Mouse (Mus musculus): Measurements from ENCODE around the gene Gm281. TPM values are rescaled to one million over a fixed set of nuclear protein-coding genes. Genes with fewer than 3 reads are reported as not detected.

Gene Gm281
- polyA plus RNA-seq, 1 experiment from 2014 or later: not detected

- Histone ChIP-seq H3K36me3 (replicated peaks; ENCODE audit: insufficient read depth, low read length) (no peaks in the 10 kb centered on the region), H3K4me2 (ENCODE audit: low read depth, low read length) (no peak overlapping the region), H3K27ac (ENCODE audit: low read depth) (no peak overlapping the region), H3K4me1 (ENCODE audit: insufficient read depth) (no peaks in the 10 kb centered on the region), H3K4me3 (ENCODE audit: low read depth, low read length) (no peak overlapping the region), H3K9ac (replicated peaks) (no peak overlapping the region), H3K9me3 (ENCODE audit: low read length) (no peaks in the 10 kb centered on the region), H3K27me3 (ENCODE audit: insufficient read depth, low read length) (no peaks in the 10 kb centered on the region)
- 77% methylated on average over 1 of the region's 1 CpGs for WGBS (ENCODE audit: insufficient replicate concordance)
- no peak for DNase-seq
- TF ChIP-seq EP300 (IDR thresholded peaks at IDR 0.05; ENCODE audit: low read depth): no peak
- no peak for TF ChIP-seq CTCF (IDR thresholded peaks at IDR 0.05; ENCODE audit: low read depth)
- no peak for ATAC-seq
Observed at GRCm38 (mm10) chr14:13906461-13906860, 7.8 kb downstream of the Gm281 start.

- DNase-seq: peak; percentile 24
- Histone ChIP-seq H3K36me3 (replicated peaks; ENCODE audit: insufficient read depth, low read length) (no peaks in the 10 kb centered on the region), H3K4me3 (ENCODE audit: low read depth, low read length) (peak overlapping the region; percentile 39), H3K9ac (replicated peaks) (0 out of 2 replicates have a peak overlapping the region, but pooled peaks have one; percentile 3), H3K27ac (ENCODE audit: low read depth) (no peak overlapping the region), H3K4me2 (ENCODE audit: low read depth, low read length) (peak overlapping the region; percentile 75), H3K4me1 (ENCODE audit: insufficient read depth) (no peaks in the 10 kb centered on the region), H3K9me3 (ENCODE audit: low read length) (no peaks in the 10 kb centered on the region), H3K27me3 (ENCODE audit: insufficient read depth, low read length) (no peaks in the 10 kb centered on the region)
- under 1% methylated on average over 22 of the region's 22 CpGs for WGBS (ENCODE audit: insufficient replicate concordance)
- ATAC-seq: no peak
- TF ChIP-seq EP300 (IDR thresholded peaks at IDR 0.05; ENCODE audit: low read depth) (no peak), CTCF (IDR thresholded peaks at IDR 0.05; ENCODE audit: low read depth) (peak; percentile 72)
Observed at GRCm38 (mm10) chr14:13901611-13902067, 12.6 kb downstream of the Gm281 start.

GRCm38 (mm10) chr14:13895198-13895597 is 19.1 kb downstream of the Gm281 start:
- DNase-seq: no peak
- no peaks in the 10 kb centered on the region for H3K4me1 ChIP-seq (ENCODE audit: insufficient read depth)
- TF ChIP-seq CTCF (IDR thresholded peaks at IDR 0.05; ENCODE audit: low read depth) (no peak), EP300 (IDR thresholded peaks at IDR 0.05; ENCODE audit: low read depth) (no peak)
- H3K36me3 ChIP-seq (replicated peaks; ENCODE audit: insufficient read depth, low read length): no peaks in the 10 kb centered on the region
- no peak overlapping the region for H3K4me2 ChIP-seq (ENCODE audit: low read depth, low read length)
- H3K4me3 ChIP-seq (ENCODE audit: low read depth, low read length): no peak overlapping the region
- H3K9me3 ChIP-seq (ENCODE audit: low read length): no peaks in the 10 kb centered on the region
- no peak overlapping the region for H3K27ac ChIP-seq (ENCODE audit: low read depth)
- no peak overlapping the region for H3K9ac ChIP-seq (replicated peaks)
- no peak for ATAC-seq
- H3K27me3 ChIP-seq (ENCODE audit: insufficient read depth, low read length): no peaks in the 10 kb centered on the region

DNA sequence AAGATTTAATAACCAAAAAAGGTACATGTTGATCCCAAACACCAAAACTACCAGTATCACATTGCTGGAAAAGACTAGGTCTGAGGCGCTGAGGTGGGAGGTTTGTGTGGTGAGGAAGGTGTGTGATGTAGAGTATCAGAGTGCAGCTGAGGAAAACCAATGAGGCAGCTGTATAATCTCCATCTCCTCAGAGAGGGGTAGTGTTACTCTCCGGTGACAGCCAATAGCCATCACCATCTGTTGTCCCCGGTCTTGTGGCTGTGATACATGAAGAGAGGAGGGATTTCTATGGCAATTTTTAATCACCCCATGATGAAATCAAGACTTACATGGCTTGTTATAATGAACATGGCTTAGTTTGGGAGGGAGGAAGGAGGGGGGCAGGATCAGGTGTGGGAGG is 20.5 kb downstream of the Gm281 start:
- H3K9ac ChIP-seq (replicated peaks): no peak overlapping the region
- 81% methylated on average over 3 of the region's 3 CpGs for WGBS (ENCODE audit: insufficient replicate concordance)
- no peaks in the 10 kb centered on the region for H3K9me3 ChIP-seq (ENCODE audit: low read length)
- H3K27me3 ChIP-seq (ENCODE audit: insufficient read depth, low read length): no peaks in the 10 kb centered on the region
- H3K4me2 ChIP-seq (ENCODE audit: low read depth, low read length): no peak overlapping the region
- DNase-seq (no peak), ATAC-seq (no peak)
- H3K27ac ChIP-seq (ENCODE audit: low read depth): no peak overlapping the region
- no peaks in the 10 kb centered on the region for H3K36me3 ChIP-seq (replicated peaks; ENCODE audit: insufficient read depth, low read length)
- TF ChIP-seq EP300 (IDR thresholded peaks at IDR 0.05; ENCODE audit: low read depth) (no peak), CTCF (IDR thresholded peaks at IDR 0.05; ENCODE audit: low read depth) (no peak)
- no peak overlapping the region for H3K4me3 ChIP-seq (ENCODE audit: low read depth, low read length)
- no peaks in the 10 kb centered on the region for H3K4me1 ChIP-seq (ENCODE audit: insufficient read depth)

GRCm38 (mm10) chr14:13861416-13861815 is 52.9 kb downstream of the Gm281 start:
- Histone ChIP-seq H3K4me1 (ENCODE audit: insufficient read depth) (no peaks in the 10 kb centered on the region), H3K4me3 (ENCODE audit: low read depth, low read length) (no peak overlapping the region), H3K9ac (replicated peaks) (no peak overlapping the region), H3K4me2 (ENCODE audit: low read depth, low read length) (no peak overlapping the region), H3K27ac (ENCODE audit: low read depth) (no peak overlapping the region), H3K9me3 (ENCODE audit: low read length) (no peaks in the 10 kb centered on the region), H3K36me3 (replicated peaks; ENCODE audit: insufficient read depth, low read length) (no peaks in the 10 kb centered on the region), H3K27me3 (ENCODE audit: insufficient read depth, low read length) (no peaks in the 10 kb centered on the region)
- ATAC-seq (no peak), DNase-seq (no peak)
- no peak for TF ChIP-seq CTCF (IDR thresholded peaks at IDR 0.05; ENCODE audit: low read depth)
- TF ChIP-seq EP300 (IDR thresholded peaks at IDR 0.05; ENCODE audit: low read depth): no peak

GRCm38 (mm10) chr14:13812801-13813479 is 101.3 kb downstream of the Gm281 start:
- H3K27me3 ChIP-seq (ENCODE audit: insufficient read depth, low read length): no peaks in the 10 kb centered on the region
- H3K9ac ChIP-seq (replicated peaks): no peak overlapping the region
- no peaks in the 10 kb centered on the region for H3K9me3 ChIP-seq (ENCODE audit: low read length)
- TF ChIP-seq EP300 (IDR thresholded peaks at IDR 0.05; ENCODE audit: low read depth) (no peak), CTCF (IDR thresholded peaks at IDR 0.05; ENCODE audit: low read depth) (no peak)
- WGBS (ENCODE audit: insufficient replicate concordance): 78% methylated on average over 3 of the region's 3 CpGs
- DNase-seq: no peak
- no peak overlapping the region for H3K4me3 ChIP-seq (ENCODE audit: low read depth, low read length)
- H3K27ac ChIP-seq (ENCODE audit: low read depth): no peak overlapping the region
- H3K36me3 ChIP-seq (replicated peaks; ENCODE audit: insufficient read depth, low read length): no peaks in the 10 kb centered on the region
- H3K4me2 ChIP-seq (ENCODE audit: low read depth, low read length): no peak overlapping the region
- no peaks in the 10 kb centered on the region for H3K4me1 ChIP-seq (ENCODE audit: insufficient read depth)
- no peak for ATAC-seq

All from liver, postnatal 0 days (tissue).